Mouse (Mus musculus) C3H10T1/2 (cell line): ENCODE data around the gene Nif3l1. TPM values are rescaled to one million over a fixed set of nuclear protein-coding genes. Genes with fewer than 3 reads are reported as not detected.

ENCODE experiments used
- polyA plus RNA-seq, 2 experiments: library from polyadenylated mRNA; unstranded; fragments of >200 nt; fragmentation: generic; extraction: Trizol; gene quantifications; one replicate each; pipeline ENCODE4 v1.2.1; 2012; ENCODE audit warnings: missing spikeins in 2 of 2

The Nif3l1 gene
- 10 to 100 TPM; 19.8 to 24.7 TPM for polyA plus RNA-seq

GRCm38 (mm10) chr1:58445143-58445722 lies at the start of gene Nif3l1, which contains the start of gene Ppil3:
Gene Nif3l1, plus strand, starts transcription at chr1:58445151.
Gene Ppil3, minus strand, starts transcription at chr1:58445486.

GRCm38 (mm10) chr1:58423371-58424248 lies 21.3 kb upstream of the Nif3l1 start, which contains the start of gene Clk1:
Gene Clk1, minus strand, starts transcription at chr1:58424066.

GRCm38 (mm10) chr1:58504577-58505254 lies 59.8 kb downstream of the Nif3l1 start, which contains the start of gene Orc2:
Gene Orc2, minus strand, starts transcription at chr1:58505109.

Other genes starting within 250 kb of the Nif3l1 start
- gene Aox4, start 234.8 kb upstream of the Nif3l1 start, polyA plus RNA-seq = under 1 TPM in 1 of 2 experiments, not detected in 1; 0.01 TPM
- gene Aox2, start 166.8 kb upstream of the Nif3l1 start, polyA plus RNA-seq = under 1 TPM in 1 of 2 experiments, not detected in 1; 0.01 TPM
- gene Bzw1, start 52.3 kb upstream of the Nif3l1 start, polyA plus RNA-seq = 10 to 100 TPM in 1 of 2 experiments, 1 to 10 TPM in 1; 3.3 to 22.1 TPM
- 10 to 100 TPM in 1 of 2 experiments, under 1 TPM in 1; 0.91 to 19.6 TPM for gene Clk1, start 21.1 kb upstream of the Nif3l1 start, polyA plus RNA-seq
- 10 to 100 TPM; 35.9 to 59.4 TPM for gene Ppil3, start 335 bp downstream of the Nif3l1 start, polyA plus RNA-seq
- gene Orc2, start 60.0 kb downstream of the Nif3l1 start, polyA plus RNA-seq = 1 to 10 TPM in 1 of 2 experiments, under 1 TPM in 1; 0.70 to 5.2 TPM
- under 1 TPM; 0.07 to 0.39 TPM for gene Fam126b, start 141.2 kb downstream of the Nif3l1 start, polyA plus RNA-seq
- gene Ndufb3, start 141.2 kb downstream of the Nif3l1 start, polyA plus RNA-seq = 100 to 1,000 TPM in 1 of 2 experiments, 10 to 100 TPM in 1; 58.4 to 123 TPM